Mouse (Mus musculus): ENCODE measurements around the gene Smyd2. TPM values are rescaled to one million over a fixed set of nuclear protein-coding genes. Genes with fewer than 3 reads are reported as not detected.

Smyd2 gene
- total and polyA plus RNA-seq, 3 experiments = 79.9 to 119 (median 84.7) TPM

- Histone ChIP-seq H3K9ac (ENCODE audit: insufficient read depth, low read depth) (no peak overlapping the region), H3K27ac (ENCODE audit: insufficient read depth, low read depth) (no peak overlapping the region), H3K4me1 (ENCODE audit: control insufficient read depth in 1 of 2, insufficient read depth in 2 of 2) (peaks cover 2 to 7% of the 10 kb centered on the region in 2 experiments; a peak in 1 of 4 replicates), H3K79me2 (replicated peaks; ENCODE audit: control insufficient read depth, extremely low read depth, insufficient read depth, poor library complexity, severe bottlenecking) (no peaks in the 10 kb centered on the region), H3K9me3 (replicated peaks; ENCODE audit: low read length) (no peaks in the 10 kb centered on the region), H3K4me2 (ENCODE audit: insufficient read depth, low read depth, poor library complexity, severe bottlenecking) (no peak overlapping the region), H3K27me3 (replicated peaks) (no peaks in the 10 kb centered on the region), H3K36me3 (replicated peaks in 1 of 2; ENCODE audit: control insufficient read depth in 1 of 2, insufficient read depth in 1 of 2, low read length in 1 of 2) (no peaks in the 10 kb centered on the region), H3K4me3 (replicated peaks in 1 of 3; ENCODE audit: low read depth in 2 of 3, low read length in 2 of 3, poor library complexity in 1 of 3) (no peak overlapping the region)
- dilution Hi-C loops (cut with MboI; ENCODE audit: extremely low pct_ligation_motif_present, extremely low pct_unique_long_range_greater_than_20kb, low sequenced_read_pairs) = no loop called here
- no peak for TF ChIP-seq EP300 (IDR thresholded peaks at IDR 0.05; ENCODE audit: low read length)
- TF ChIP-seq MXI1 (IDR thresholded peaks at IDR 0.05; ENCODE audit: low read depth, low read length) = no peak
- TF ChIP-seq POLR2A (IDR thresholded peaks at IDR 0.05; ENCODE audit: low read depth, low read length) = no peak
- TF ChIP-seq TCF12 (IDR thresholded peaks at IDR 0.05; ENCODE audit: low read depth, low read length) = no peak
- TF ChIP-seq ETS1 (conservative IDR thresholded peaks at IDR 0.05; ENCODE audit: low read depth, low read length) = no peak
- TF ChIP-seq ZNF384 (IDR thresholded peaks at IDR 0.05; ENCODE audit: low read depth, low read length) = no peak
- TF ChIP-seq RCOR1 (conservative IDR thresholded peaks at IDR 0.05; ENCODE audit: low read depth, low read length) = no peak
- no peak for TF ChIP-seq JUN (IDR thresholded peaks at IDR 0.05; ENCODE audit: insufficient read depth, low read depth, low read length)
- in situ Hi-C loops (cut with MboI; ENCODE audit: low pct_ligation_motif_present, low pct_unique_long_range_greater_than_20kb, low sequenced_read_pairs) = no loop called here
- DNase-seq (ENCODE audit: extremely low read depth) = no peak
Measured at GRCm38 (mm10) chr1:189852456-189852855, 69.7 kb downstream of the Smyd2 start.

- dilution Hi-C loops (cut with MboI; ENCODE audit: extremely low pct_ligation_motif_present, extremely low pct_unique_long_range_greater_than_20kb, low sequenced_read_pairs) = no loop called here
- Histone ChIP-seq H3K36me3 (replicated peaks in 1 of 2; ENCODE audit: control insufficient read depth in 1 of 2, insufficient read depth in 1 of 2, low read length in 1 of 2) (no peaks in the 10 kb centered on the region), H3K27me3 (replicated peaks) (no peaks in the 10 kb centered on the region), H3K4me2 (ENCODE audit: insufficient read depth, low read depth, poor library complexity, severe bottlenecking) (no peak overlapping the region), H3K4me3 (replicated peaks in 1 of 3; ENCODE audit: low read depth in 2 of 3, low read length in 2 of 3, poor library complexity in 1 of 3) (no peak overlapping the region), H3K9me3 (replicated peaks; ENCODE audit: low read length) (no peaks in the 10 kb centered on the region), H3K4me1 (ENCODE audit: control insufficient read depth in 1 of 2, insufficient read depth in 2 of 2) (peaks cover 2 to 7% of the 10 kb centered on the region in 2 experiments; a peak in 2 of 4 replicates), H3K79me2 (replicated peaks; ENCODE audit: control insufficient read depth, extremely low read depth, insufficient read depth, poor library complexity, severe bottlenecking) (no peaks in the 10 kb centered on the region), H3K27ac (ENCODE audit: insufficient read depth, low read depth) (no peak overlapping the region), H3K9ac (ENCODE audit: insufficient read depth, low read depth) (no peak overlapping the region)
- in situ Hi-C loops (cut with MboI; ENCODE audit: low pct_ligation_motif_present, low pct_unique_long_range_greater_than_20kb, low sequenced_read_pairs) = no loop called here
- DNase-seq (ENCODE audit: extremely low read depth) = no peak
- TF ChIP-seq USF2 (conservative IDR thresholded peaks at IDR 0.05; ENCODE audit: low read depth, low read length) (no peak), MAX (IDR thresholded peaks at IDR 0.05; ENCODE audit: low read length) (no peak), ETS1 (conservative IDR thresholded peaks at IDR 0.05; ENCODE audit: low read depth, low read length) (no peak), SMC3 (IDR thresholded peaks at IDR 0.05; ENCODE audit: low read depth, low read length) (no peak), ELF1 (IDR thresholded peaks at IDR 0.05; ENCODE audit: low read depth, low read length) (no peak), NRF1 (IDR thresholded peaks at IDR 0.05; ENCODE audit: low read depth, low read length) (no peak)
Measured at GRCm38 (mm10) chr1:189852051-189852450, 70.1 kb downstream of the Smyd2 start.

GRCm38 (mm10) chr1:189849550-189849949 lies 72.6 kb downstream of the Smyd2 start:
- TF ChIP-seq CHD1 (IDR thresholded peaks at IDR 0.05; ENCODE audit: low read depth, low read length) = no peak
- TF ChIP-seq RAD21 (IDR thresholded peaks at IDR 0.05; ENCODE audit: low read depth, low read length) = no peak
- TF ChIP-seq MYC (IDR thresholded peaks at IDR 0.05; ENCODE audit: low read depth, low read length) = no peak
- TF ChIP-seq ZNF384 (IDR thresholded peaks at IDR 0.05; ENCODE audit: low read depth, low read length) = no peak
- no peak for TF ChIP-seq HCFC1 (IDR thresholded peaks at IDR 0.05; ENCODE audit: low read depth, low read length)
- TF ChIP-seq KAT2A (IDR thresholded peaks at IDR 0.05; ENCODE audit: insufficient replicate concordance, low read length) = no peak
- TF ChIP-seq MAFK (IDR thresholded peaks at IDR 0.05; ENCODE audit: insufficient replicate concordance, low read length) = no peak
- TF ChIP-seq MAX (IDR thresholded peaks at IDR 0.05; ENCODE audit: low read length) = no peak
- no peak for TF ChIP-seq TCF12 (IDR thresholded peaks at IDR 0.05; ENCODE audit: low read depth, low read length)
- no peak for TF ChIP-seq SIN3A (IDR thresholded peaks at IDR 0.05; ENCODE audit: low read length)
- TF ChIP-seq JUND (conservative IDR thresholded peaks at IDR 0.05; ENCODE audit: low read depth, low read length) = no peak
- no peak for TF ChIP-seq NELFE (IDR thresholded peaks at IDR 0.05; ENCODE audit: low read depth, low read length)
- Histone ChIP-seq H3K4me2 (ENCODE audit: insufficient read depth, low read depth, poor library complexity, severe bottlenecking) (no peak overlapping the region), H3K4me1 (ENCODE audit: control insufficient read depth in 1 of 2, insufficient read depth in 2 of 2) (peaks cover 2 to 7% of the 10 kb centered on the region in 2 experiments; a peak in 2 of 4 replicates), H3K9me3 (replicated peaks; ENCODE audit: low read length) (no peaks in the 10 kb centered on the region), H3K36me3 (replicated peaks in 1 of 2; ENCODE audit: control insufficient read depth in 1 of 2, insufficient read depth in 1 of 2, low read length in 1 of 2) (no peaks in the 10 kb centered on the region), H3K4me3 (replicated peaks in 1 of 3; ENCODE audit: low read depth in 2 of 3, low read length in 2 of 3, poor library complexity in 1 of 3) (no peak overlapping the region), H3K27ac (ENCODE audit: insufficient read depth, low read depth) (no peak overlapping the region), H3K79me2 (replicated peaks; ENCODE audit: control insufficient read depth, extremely low read depth, insufficient read depth, poor library complexity, severe bottlenecking) (no peaks in the 10 kb centered on the region), H3K9ac (ENCODE audit: insufficient read depth, low read depth) (no peak overlapping the region), H3K27me3 (replicated peaks) (no peaks in the 10 kb centered on the region)
- in situ Hi-C loops (cut with MboI; ENCODE audit: low pct_ligation_motif_present, low pct_unique_long_range_greater_than_20kb, low sequenced_read_pairs) = no loop called here
- no peak for DNase-seq (ENCODE audit: extremely low read depth)
- dilution Hi-C loops (cut with MboI; ENCODE audit: extremely low pct_ligation_motif_present, extremely low pct_unique_long_range_greater_than_20kb, low sequenced_read_pairs) = no loop called here
